Mouse (Mus musculus) liver, embryonic 11.5 days (tissue): Measurements from ENCODE around the gene Ndufb4. TPM values are rescaled to one million over a fixed set of nuclear protein-coding genes. Genes with fewer than 3 reads are reported as not detected.

ENCODE experiments used
- ATAC-seq: fragments of 200-750 bp; cut with Nextera tagmentation; replicated peaks from 2 replicates; pipeline ENCODE4 v1.8.0; 2017; ENCODE audit warnings: moderate number of reproducible peaks, mild to moderate bottlenecking, moderate TSS enrichment, moderate library complexity; ENCODE audit not compliant: low FRiP score
- DNase-seq: peaks from one replicate; pipeline ENCODE4 v3.0.0-alpha.2; 2017; ENCODE audit warnings: low spot score
- H3K27ac ChIP-seq: fragments of 300-500 bp; sonication (generic); 2 replicates; pipeline ENCODE4 v1.5.1; 2014; ENCODE audit warnings: mild to moderate bottlenecking, low read depth, low read length, control low read depth
- H3K27me3 ChIP-seq: fragments of 300-500 bp; sonication (generic); replicated peaks from 2 replicates; pipeline ENCODE4 v1.6.1; 2014; ENCODE audit warnings: low read length, mixed read lengths; ENCODE audit not compliant: control insufficient read depth, insufficient read depth
- H3K36me3 ChIP-seq: fragments of 300-500 bp; sonication (generic); 2 replicates; pipeline ENCODE4 v1.6.1; 2014; ENCODE audit warnings: mild to moderate bottlenecking, low read length, moderate library complexity, mixed read lengths; ENCODE audit not compliant: control insufficient read depth, insufficient read depth
- H3K4me1 ChIP-seq: fragments of 300-500 bp; sonication (generic); replicated peaks from 2 replicates; pipeline ENCODE4 v1.6.1; 2014; ENCODE audit warnings: low read length, mixed read lengths; ENCODE audit not compliant: control insufficient read depth, insufficient read depth
- H3K4me2 ChIP-seq: fragments of 300-500 bp; sonication (generic); 2 replicates; pipeline ENCODE4 v1.6.1; 2014; ENCODE audit warnings: mild to moderate bottlenecking, control low read depth, moderate library complexity
- H3K4me3 ChIP-seq: fragments of 300-500 bp; sonication (generic); 2 replicates; pipeline ENCODE4 v1.5.1; 2014; ENCODE audit warnings: low read depth, low read length, control low read depth
- H3K9ac ChIP-seq: fragments of 300-500 bp; sonication (generic); 2 replicates; pipeline ENCODE4 v1.6.1; 2014; ENCODE audit warnings: low read depth, low read length, control low read depth
- H3K9me3 ChIP-seq: fragments of 300-500 bp; sonication (generic); 2 replicates; pipeline ENCODE4 v1.6.1; 2016; ENCODE audit warnings: low read length, inconsistent platforms, mixed read lengths; ENCODE audit not compliant: control insufficient read depth
- WGBS: fragments of 180-500 bp; shearing (Covaris S2); extraction: QIAGEN DNeasy Blood & Tissue Kit; methylation state at CpG from one replicate; pipeline ENCODE4 v1.1.7; 2014; 5-methylcytosine and 5-hydroxymethylcytosine counted together
- polyA plus RNA-seq: library from polyadenylated mRNA; unstranded; fragments of >200 nt; fragmentation: Nextera tagmentation; extraction: Ambion mirVana; gene quantifications from 2 replicates; pipeline ENCODE4 v1.2.1, GENCODE M21; 2014

Gene Ndufb4
- polyA plus RNA-seq, 1 experiment from 2014 or later, result 72.2 TPM

GRCm38 (mm10) chr16:37689251-37689926, 35.1 kb upstream of the Ndufb4 start:
- peak; percentile 58 for ATAC-seq
- peaks cover 19% of the 10 kb centered on the region for H3K4me1 ChIP-seq

GRCm38 (mm10) chr16:37688181-37688580, 33.9 kb upstream of the Ndufb4 start:
- Histone ChIP-seq H3K4me2 (no peak overlapping the region), H3K36me3 (no peaks in the 10 kb centered on the region), H3K27me3 (no peaks in the 10 kb centered on the region), H3K27ac (no peak overlapping the region), H3K4me1 (peaks cover 21% of the 10 kb centered on the region), H3K9me3 (no peaks in the 10 kb centered on the region), H3K4me3 (no peak overlapping the region), H3K9ac (no peak overlapping the region)
- WGBS, result 68% methylated on average over 2 of the region's 2 CpGs
- no peak for ATAC-seq
- DNase-seq, result no peak

More at GRCm38 (mm10) chr16:37689251-37689926, 35.1 kb upstream of the Ndufb4 start:
- H3K4me2 ChIP-seq, result no peak overlapping the region
- DNase-seq, result no peak
- H3K27me3 ChIP-seq, result no peaks in the 10 kb centered on the region
- no peaks in the 10 kb centered on the region for H3K36me3 ChIP-seq
- 60% methylated on average over 8 of the region's 8 CpGs for WGBS
- no peak overlapping the region for H3K27ac ChIP-seq
- H3K9me3 ChIP-seq, result no peaks in the 10 kb centered on the region
- H3K4me3 ChIP-seq, result no peak overlapping the region
- no peak overlapping the region for H3K9ac ChIP-seq

- peak overlapping the region; percentile 39; the same call in 1 of the 2 replicates for H3K9ac ChIP-seq
- 66% methylated on average over 14 of the region's 14 CpGs for WGBS
- peak overlapping the region; percentile 45; the same call in 1 of the 2 replicates for H3K27ac ChIP-seq
- DNase-seq, result no peak
- H3K9me3 ChIP-seq, result no peaks in the 10 kb centered on the region
- peak overlapping the region; percentile 21 for H3K4me3 ChIP-seq
- peak overlapping the region; percentile 59 for H3K4me2 ChIP-seq
- H3K27me3 ChIP-seq, result no peaks in the 10 kb centered on the region
- ATAC-seq, result no peak
- H3K4me1 ChIP-seq, result peaks cover 21% of the 10 kb centered on the region
- H3K36me3 ChIP-seq, result no peaks in the 10 kb centered on the region
Observed at GRCm38 (mm10) chr16:37687301-37687980, 33.2 kb upstream of the Ndufb4 start.

GRCm38 (mm10) chr16:37686834-37687233, 32.6 kb upstream of the Ndufb4 start:
- no peak for DNase-seq
- H3K4me1 ChIP-seq, result peaks cover 21% of the 10 kb centered on the region
- WGBS, result 38% methylated on average over 12 of the region's 12 CpGs
- peak overlapping the region; percentile 39; the same call in 1 of the 2 replicates for H3K9ac ChIP-seq
- H3K4me3 ChIP-seq, result peak overlapping the region; percentile 21
- ATAC-seq, result peak; percentile 34
- H3K27me3 ChIP-seq, result no peaks in the 10 kb centered on the region
- peak overlapping the region; percentile 45; the same call in 1 of the 2 replicates for H3K27ac ChIP-seq
- no peaks in the 10 kb centered on the region for H3K9me3 ChIP-seq
- no peaks in the 10 kb centered on the region for H3K36me3 ChIP-seq
- peak overlapping the region; percentile 59 for H3K4me2 ChIP-seq

- Histone ChIP-seq H3K27ac (no peak overlapping the region), H3K4me3 (no peak overlapping the region), H3K4me1 (peaks cover 21% of the 10 kb centered on the region), H3K27me3 (no peaks in the 10 kb centered on the region), H3K36me3 (no peaks in the 10 kb centered on the region), H3K9me3 (no peaks in the 10 kb centered on the region), H3K4me2 (no peak overlapping the region; the same call in 1 of the 2 replicates), H3K9ac (no peak overlapping the region)
- WGBS, result 69% methylated on average over 6 of the region's 6 CpGs
- ATAC-seq, result no peak
- DNase-seq, result no peak
Observed at GRCm38 (mm10) chr16:37685946-37686600, 31.8 kb upstream of the Ndufb4 start.

- H3K27me3 ChIP-seq, result no peaks in the 10 kb centered on the region
- H3K4me1 ChIP-seq, result peaks cover 21% of the 10 kb centered on the region
- peak overlapping the region; percentile 43 for H3K27ac ChIP-seq
Observed at GRCm38 (mm10) chr16:37684634-37685441, 30.6 kb upstream of the Ndufb4 start.

GRCm38 (mm10) chr16:37684259-37684633, 30.0 kb upstream of the Ndufb4 start:
- no peaks in the 10 kb centered on the region for H3K36me3 ChIP-seq
- H3K4me1 ChIP-seq, result peaks cover 17% of the 10 kb centered on the region
- no peaks in the 10 kb centered on the region for H3K27me3 ChIP-seq
- H3K4me3 ChIP-seq, result peak overlapping the region; percentile 44
- no peaks in the 10 kb centered on the region for H3K9me3 ChIP-seq
- peak overlapping the region; percentile 5; the same call in 1 of the 2 replicates for H3K27ac ChIP-seq
- WGBS, result 17% methylated on average over 8 of the region's 8 CpGs
- peak overlapping the region; percentile 80 for H3K4me2 ChIP-seq
- DNase-seq, result no peak
- H3K9ac ChIP-seq, result peak overlapping the region; percentile 28
- peak; percentile 25; the same call in 1 of the 2 replicates for ATAC-seq

More at GRCm38 (mm10) chr16:37684634-37685441, 30.6 kb upstream of the Ndufb4 start:
- Histone ChIP-seq H3K4me3 (peak overlapping the region; percentile 44), H3K4me2 (peak overlapping the region; percentile 80), H3K36me3 (no peaks in the 10 kb centered on the region), H3K9ac (peak overlapping the region; percentile 74), H3K9me3 (no peaks in the 10 kb centered on the region)
- WGBS, result 4% methylated on average over 25 of the region's 25 CpGs
- ATAC-seq, result peak; percentile 38
- DNase-seq, result peak; percentile 79
